Mouse (Mus musculus) stomach, embryonic 15.5 days (tissue): ENCODE data around the gene Cenpv. TPM values are rescaled to one million over a fixed set of nuclear protein-coding genes. Genes with fewer than 3 reads are reported as not detected.

Experiments used
- ATAC-seq: fragments of 200-750 bp; cut with Nextera tagmentation; 2 replicates; pipeline ENCODE4 v1.8.0; 2017; ENCODE audit warnings: low read depth, moderate number of reproducible peaks, moderate TSS enrichment; ENCODE audit not compliant: insufficient read depth, low FRiP score
- H3K27ac ChIP-seq: fragments of 300-500 bp; sonication (generic); 2 replicates; pipeline ENCODE4 v1.5.1; 2015; ENCODE audit warnings: mild to moderate bottlenecking, inconsistent platforms
- H3K27me3 ChIP-seq: fragments of 300-500 bp; sonication (generic); replicated peaks from 2 replicates; pipeline ENCODE4 v1.6.1; 2015; ENCODE audit warnings: inconsistent platforms
- H3K36me3 ChIP-seq: fragments of 300-500 bp; sonication (generic); 2 replicates; pipeline ENCODE4 v1.6.1; 2015; ENCODE audit warnings: inconsistent platforms
- H3K4me1 ChIP-seq: fragments of 300-500 bp; sonication (generic); 2 replicates; pipeline ENCODE4 v1.6.1; 2015; ENCODE audit warnings: inconsistent platforms
- H3K4me2 ChIP-seq: fragments of 300-500 bp; sonication (generic); 2 replicates; pipeline ENCODE4 v1.6.1; 2015; ENCODE audit warnings: mild to moderate bottlenecking, inconsistent platforms
- H3K4me3 ChIP-seq: fragments of 300-500 bp; sonication (generic); replicated peaks from 2 replicates; pipeline ENCODE4 v1.5.1; 2015; ENCODE audit warnings: inconsistent platforms
- H3K9ac ChIP-seq: fragments of 300-500 bp; sonication (generic); 2 replicates; pipeline ENCODE4 v1.6.1; 2015; ENCODE audit warnings: inconsistent platforms
- H3K9me3 ChIP-seq: fragments of 300-500 bp; sonication (generic); 2 replicates; pipeline ENCODE4 v1.6.1; 2016; ENCODE audit warnings: inconsistent platforms
- WGBS: fragments of 180-500 bp; shearing (Covaris S2); methylation state at CpG from one replicate; pipeline ENCODE4 v1.1.7; 2015; 5-methylcytosine and 5-hydroxymethylcytosine counted together
- polyA plus RNA-seq: library from polyadenylated mRNA; unstranded; fragments of >200 nt; fragmentation: Nextera tagmentation; extraction: Ambion mirVana; gene quantifications from 2 replicates; pipeline ENCODE4 v1.2.1, GENCODE M21; 2015

The Cenpv gene
- polyA plus RNA-seq, 1 experiment from 2014 or later: 29.0 TPM

GRCm38 (mm10) chr11:62553186-62553585 is 14.1 kb upstream of the Cenpv start:
- H3K9ac ChIP-seq: peak overlapping the region; percentile 19; the same call in 1 of the 2 replicates
- peak overlapping the region; percentile 86 for H3K4me2 ChIP-seq
- H3K4me3 ChIP-seq: peak overlapping the region; percentile 44
- no peaks in the 10 kb centered on the region for H3K9me3 ChIP-seq
- peaks cover 21% of the 10 kb centered on the region for H3K4me1 ChIP-seq
- no peaks in the 10 kb centered on the region for H3K27me3 ChIP-seq
- no peak overlapping the region for H3K27ac ChIP-seq
- 21% methylated on average over 1 of the region's 1 CpGs for WGBS
- ATAC-seq: no peak
- 0 out of 2 replicates have a peak, but pooled peaks cover 3% of the 10 kb centered on the region for H3K36me3 ChIP-seq

DNA sequence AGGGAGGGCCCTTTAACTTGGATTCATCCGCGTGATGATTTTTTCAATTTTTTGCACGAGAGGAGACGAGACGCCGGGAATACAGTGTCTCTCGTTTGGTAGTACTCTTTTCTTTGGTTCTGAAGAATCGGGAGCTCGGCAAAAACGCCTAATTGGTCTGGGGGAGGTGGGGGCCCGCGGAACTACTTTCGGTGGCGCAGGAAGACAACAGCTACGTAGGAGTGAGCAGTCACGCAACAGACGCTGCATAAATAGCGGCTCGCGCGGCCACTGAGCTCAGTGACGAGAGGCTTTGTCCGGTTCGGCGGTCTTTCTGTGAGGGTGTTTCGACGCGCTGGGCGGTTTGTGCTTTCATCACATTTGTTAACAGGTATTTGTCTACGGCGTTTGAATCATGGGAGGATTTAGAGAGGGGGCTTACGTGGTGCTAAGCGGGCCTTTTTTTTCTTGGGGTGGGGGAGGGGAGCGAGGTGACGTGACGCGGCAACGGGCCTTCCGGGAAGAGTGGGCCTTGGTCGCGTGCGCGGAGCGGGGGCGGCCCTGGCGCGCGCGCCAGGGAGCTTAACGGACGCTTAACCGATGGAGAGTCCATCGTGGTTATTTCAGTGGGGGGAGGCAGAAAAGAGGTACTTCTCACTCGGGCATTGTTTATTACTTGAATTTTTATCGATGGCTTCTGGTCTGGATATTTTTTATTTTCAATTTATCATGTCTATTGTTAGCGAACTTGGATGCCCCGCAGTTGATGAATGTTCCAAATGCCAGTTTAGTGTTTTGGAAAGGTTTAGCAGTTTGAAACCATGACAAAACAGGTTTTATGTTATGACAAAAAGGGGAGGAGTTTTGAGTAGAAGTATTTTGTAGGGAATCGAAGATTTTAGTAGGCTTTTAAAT is 12.4 kb upstream of the Cenpv start:
- Histone ChIP-seq H3K4me3 (peak overlapping the region; percentile 70), H3K4me1 (peaks cover 21% of the 10 kb centered on the region), H3K36me3 (0 out of 2 replicates have a peak, but pooled peaks cover 3% of the 10 kb centered on the region), H3K27me3 (no peaks in the 10 kb centered on the region), H3K9ac (peak overlapping the region; percentile 60), H3K27ac (peak overlapping the region; percentile 87), H3K4me2 (peak overlapping the region; percentile 45), H3K9me3 (no peaks in the 10 kb centered on the region)
- ATAC-seq: peak; percentile 80
- WGBS: under 1% methylated on average over 58 of the region's 58 CpGs

GRCm38 (mm10) chr11:62550727-62551225 is 11.7 kb upstream of the Cenpv start, which contains the start of gene Ubb:
Gene Ubb, plus strand, starts transcription at chr11:62551171.
- H3K4me3 ChIP-seq: peak within 1 kb of the TSS; percentile 70
- H3K27ac ChIP-seq: peak within 1 kb of the TSS; percentile 100
- peak; percentile 96 for ATAC-seq
- H3K27me3 ChIP-seq: no peaks in the 10 kb centered on the region
- H3K4me1 ChIP-seq: peaks cover 21% of the 10 kb centered on the region
- peak within 1 kb of the TSS; percentile 87 for H3K9ac ChIP-seq
- no peaks in the 10 kb centered on the region for H3K9me3 ChIP-seq
- peak within 1 kb of the TSS; percentile 63 for H3K4me2 ChIP-seq
- WGBS: under 1% methylated on average over 40 of the region's 40 CpGs
- 0 out of 2 replicates have a peak, but pooled peaks cover 3% of the 10 kb centered on the region for H3K36me3 ChIP-seq

DNA sequence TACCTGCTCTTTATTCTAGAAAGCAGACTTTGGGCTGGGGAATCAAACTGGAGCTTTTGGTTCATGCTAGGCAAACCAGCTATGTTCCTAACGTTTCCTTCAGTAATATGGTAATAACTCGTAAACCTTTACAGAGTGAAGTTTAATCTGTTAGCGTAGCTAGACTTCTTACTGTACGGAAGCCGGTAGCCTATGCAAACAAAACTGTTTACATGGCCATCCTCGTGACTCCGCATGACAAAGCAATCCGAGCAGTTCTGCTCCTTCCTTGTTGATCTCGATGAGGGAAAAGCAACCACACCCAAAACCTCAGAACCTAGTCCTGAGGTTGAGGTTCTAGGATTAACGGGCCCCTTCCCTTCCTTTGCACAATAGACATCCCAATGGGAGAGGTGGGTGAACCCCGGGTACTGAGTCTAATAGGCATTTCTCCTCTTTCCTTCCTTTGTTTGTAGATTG is 11.2 kb upstream of the Cenpv start:
- Histone ChIP-seq H3K36me3 (0 out of 2 replicates have a peak, but pooled peaks cover 3% of the 10 kb centered on the region), H3K4me1 (peaks cover 18% of the 10 kb centered on the region), H3K9ac (peak overlapping the region; percentile 87), H3K4me2 (peak overlapping the region; percentile 63), H3K4me3 (peak overlapping the region; percentile 70), H3K27ac (peak overlapping the region; percentile 100), H3K27me3 (no peaks in the 10 kb centered on the region), H3K9me3 (no peaks in the 10 kb centered on the region)
- WGBS: 0% methylated on average over 11 of the region's 11 CpGs
- peak; percentile 49 for ATAC-seq

DNA sequence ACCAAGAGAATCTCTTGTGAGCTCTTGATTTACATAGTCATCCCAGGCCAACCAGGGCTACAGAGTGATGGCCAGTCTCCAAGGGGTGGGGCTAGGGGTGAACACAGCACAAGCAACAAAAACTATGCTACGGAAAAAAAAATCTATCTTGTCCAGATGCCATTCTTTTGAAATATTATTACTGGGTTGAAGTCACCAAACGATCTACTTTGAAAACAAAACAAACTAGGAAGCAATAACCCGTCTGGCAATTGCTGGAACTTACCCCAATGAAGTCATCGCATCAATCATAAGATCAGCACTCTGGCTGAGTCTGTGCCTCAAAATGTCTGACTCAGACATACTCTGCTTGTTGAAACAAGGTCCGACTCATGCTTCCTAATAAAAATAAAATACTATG is 10.7 kb upstream of the Cenpv start:
- H3K9me3 ChIP-seq: no peaks in the 10 kb centered on the region
- no peak overlapping the region for H3K9ac ChIP-seq
- 0 out of 2 replicates have a peak, but pooled peaks cover 3% of the 10 kb centered on the region for H3K36me3 ChIP-seq
- ATAC-seq: no peak
- H3K27ac ChIP-seq: peak overlapping the region; percentile 100
- peaks cover 14% of the 10 kb centered on the region for H3K4me1 ChIP-seq
- WGBS: 7% methylated on average over 5 of the region's 5 CpGs
- peak overlapping the region; percentile 70 for H3K4me3 ChIP-seq
- peak overlapping the region; percentile 63 for H3K4me2 ChIP-seq
- H3K27me3 ChIP-seq: no peaks in the 10 kb centered on the region

DNA sequence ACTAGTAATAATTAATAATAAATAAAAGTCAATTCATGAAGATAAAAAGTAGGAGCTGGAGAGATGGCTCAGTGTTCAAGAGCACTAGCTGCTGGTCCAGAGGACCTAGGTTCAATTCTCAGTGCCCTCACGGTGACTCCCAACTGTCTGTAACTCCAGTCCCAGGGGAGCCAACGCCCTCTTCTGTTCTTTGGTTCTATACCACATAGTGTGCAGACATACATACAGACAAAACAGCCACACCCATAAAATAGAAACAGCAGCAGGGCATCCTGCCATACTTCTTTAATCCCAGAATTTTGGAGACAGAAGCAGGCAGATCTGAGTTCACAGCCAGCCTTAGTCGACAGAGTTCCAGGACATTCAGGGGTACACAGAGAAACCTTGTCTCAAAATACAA is 4.9 kb upstream of the Cenpv start:
- Histone ChIP-seq H3K4me1 (0 out of 2 replicates have a peak, but pooled peaks cover 3% of the 10 kb centered on the region), H3K9me3 (no peaks in the 10 kb centered on the region), H3K27me3 (no peaks in the 10 kb centered on the region), H3K4me3 (no peak overlapping the region), H3K27ac (no peak overlapping the region), H3K9ac (no peak overlapping the region), H3K36me3 (no peaks in the 10 kb centered on the region), H3K4me2 (no peak overlapping the region)
- no peak for ATAC-seq
- 83% methylated on average over 3 of the region's 3 CpGs for WGBS

DNA sequence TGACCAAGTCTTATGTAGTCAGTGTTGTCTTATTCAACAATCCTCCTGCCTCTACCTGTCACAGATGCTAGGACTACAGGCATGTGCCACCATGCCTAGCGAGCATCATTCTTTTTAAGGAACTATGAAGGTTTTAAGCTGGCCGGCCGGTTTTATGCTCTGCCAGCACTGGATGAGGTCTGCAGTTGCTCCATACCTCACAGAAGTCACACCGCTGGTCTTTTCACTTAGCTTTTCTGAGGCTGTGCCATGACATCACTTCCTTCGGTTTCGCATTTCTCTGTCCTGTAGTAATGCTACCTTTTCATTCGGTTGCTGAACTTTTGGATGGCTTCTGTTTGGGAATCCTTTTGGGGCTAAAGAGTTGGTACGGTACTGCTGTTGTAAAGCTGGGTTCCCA is 2.5 kb upstream of the Cenpv start:
- no peaks in the 10 kb centered on the region for H3K36me3 ChIP-seq
- H3K4me3 ChIP-seq: no peak overlapping the region
- no peak overlapping the region for H3K9ac ChIP-seq
- ATAC-seq: no peak
- 0 out of 2 replicates have a peak, but pooled peaks cover 3% of the 10 kb centered on the region for H3K4me1 ChIP-seq
- 75% methylated on average over 8 of the region's 8 CpGs for WGBS
- H3K9me3 ChIP-seq: no peaks in the 10 kb centered on the region
- H3K27ac ChIP-seq: no peak overlapping the region
- H3K4me2 ChIP-seq: no peak overlapping the region
- H3K27me3 ChIP-seq: no peaks in the 10 kb centered on the region

DNA sequence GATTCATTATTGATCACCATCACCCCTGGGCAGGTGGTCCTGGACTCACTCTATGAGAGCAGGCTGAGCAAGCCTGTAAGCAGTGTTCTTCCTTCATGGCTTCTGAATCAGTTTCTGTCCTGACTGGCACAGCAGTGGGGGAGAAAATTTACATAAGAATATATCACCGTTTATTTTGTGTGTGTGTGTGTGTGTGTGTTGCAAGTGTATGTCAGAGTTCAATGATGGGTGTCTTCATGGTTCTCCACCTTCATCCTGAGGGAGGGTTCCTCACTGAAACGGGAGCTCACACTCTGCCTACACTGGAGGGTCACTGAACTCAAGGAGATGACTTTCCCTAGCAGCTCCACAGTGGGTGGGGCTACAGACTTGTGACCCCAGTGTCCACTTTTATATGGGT is 1.9 kb upstream of the Cenpv start:
- 51% methylated on average over 2 of the region's 2 CpGs for WGBS
- no peak for ATAC-seq
- no peak overlapping the region for H3K4me3 ChIP-seq

DNA sequence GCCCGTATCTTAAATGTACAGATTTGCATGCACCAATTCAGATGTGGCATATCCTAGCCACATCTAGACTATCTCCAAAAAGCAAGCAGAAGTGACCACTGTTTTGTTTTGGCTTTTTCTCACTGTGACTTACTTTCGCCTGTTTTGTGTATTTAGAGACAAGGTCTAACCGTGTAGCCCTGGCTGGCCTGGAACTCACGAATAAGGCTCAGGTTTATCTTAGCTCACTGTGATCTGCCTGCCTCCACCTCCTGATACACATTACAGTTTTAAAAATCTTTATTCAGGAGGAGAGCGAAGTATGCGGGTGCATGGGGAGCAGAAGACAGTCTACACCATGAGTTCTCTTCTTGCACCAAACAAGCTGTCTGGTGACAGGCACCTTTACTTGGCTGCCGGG is 1.1 kb upstream of the Cenpv start:
- Histone ChIP-seq H3K9me3 (no peaks in the 10 kb centered on the region), H3K4me1 (0 out of 2 replicates have a peak, but pooled peaks cover 3% of the 10 kb centered on the region), H3K36me3 (no peaks in the 10 kb centered on the region), H3K9ac (no peak overlapping the region), H3K4me3 (no peak overlapping the region), H3K27ac (no peak overlapping the region), H3K27me3 (no peaks in the 10 kb centered on the region), H3K4me2 (no peak overlapping the region)
- no peak for ATAC-seq
- WGBS: 81% methylated on average over 7 of the region's 7 CpGs

More for the DNA sequence above, 1.9 kb upstream of the Cenpv start:
- Histone ChIP-seq H3K4me1 (0 out of 2 replicates have a peak, but pooled peaks cover 3% of the 10 kb centered on the region), H3K36me3 (no peaks in the 10 kb centered on the region), H3K27ac (no peak overlapping the region), H3K27me3 (no peaks in the 10 kb centered on the region), H3K9ac (no peak overlapping the region), H3K9me3 (no peaks in the 10 kb centered on the region), H3K4me2 (no peak overlapping the region)

- H3K4me2 ChIP-seq: peak overlapping the region; percentile 94
- no peaks in the 10 kb centered on the region for H3K27me3 ChIP-seq
- peak; percentile 81 for ATAC-seq
- H3K9me3 ChIP-seq: no peaks in the 10 kb centered on the region
- H3K27ac ChIP-seq: peak overlapping the region; percentile 48; the same call in 1 of the 2 replicates
- peak overlapping the region; percentile 73 for H3K9ac ChIP-seq
- H3K4me1 ChIP-seq: 0 out of 2 replicates have a peak, but pooled peaks cover 3% of the 10 kb centered on the region
- no peaks in the 10 kb centered on the region for H3K36me3 ChIP-seq
- under 1% methylated on average over 52 of the region's 73 CpGs for WGBS
- H3K4me3 ChIP-seq: peak overlapping the region; percentile 72
These were observed 556 bp downstream of the Cenpv start for GRCm38 (mm10) chr11:62538321-62539088.

- WGBS: 49% methylated on average over 7 of the region's 7 CpGs
- Histone ChIP-seq H3K9me3 (no peaks in the 10 kb centered on the region), H3K36me3 (no peaks in the 10 kb centered on the region), H3K9ac (no peak overlapping the region), H3K4me3 (no peak overlapping the region; the same call in 1 of the 2 replicates), H3K27me3 (no peaks in the 10 kb centered on the region), H3K27ac (no peak overlapping the region), H3K4me2 (peak overlapping the region; percentile 30; the same call in 1 of the 2 replicates), H3K4me1 (0 out of 2 replicates have a peak, but pooled peaks cover 3% of the 10 kb centered on the region)
- ATAC-seq: no peak
These were observed 1.5 kb downstream of the Cenpv start for GRCm38 (mm10) chr11:62537590-62537989.
